Mouse (Mus musculus): ENCODE results near the gene Ager. TPM values are rescaled to one million over a fixed set of nuclear protein-coding genes. Genes with fewer than 3 reads are reported as not detected.

The Ager gene
- polyA plus RNA-seq, 1 experiment: 0.22 TPM

GRCm38 (mm10) chr17:34582528-34582927, 15.1 kb upstream of the Ager start:
- TF ChIP-seq TCF3 (IDR thresholded peaks at IDR 0.05; ENCODE audit: insufficient read length, low read depth) (no peak), E2F4 (IDR thresholded peaks at IDR 0.05; ENCODE audit: insufficient read depth) (no peak), SRF (IDR thresholded peaks at IDR 0.05; ENCODE audit: control insufficient read depth, insufficient read length, low read depth) (no peak), REST (IDR thresholded peaks at IDR 0.05; ENCODE audit: insufficient read depth, insufficient read length) (no peak), POLR2A (IDR thresholded peaks at IDR 0.05; ENCODE audit: insufficient read length, low read depth) (no peak), MAX (IDR thresholded peaks at IDR 0.05; ENCODE audit: low read depth) (no peak), MYOG (IDR thresholded peaks at IDR 0.05; ENCODE audit: control insufficient read depth in 1 of 3, insufficient read depth in 1 of 3, insufficient read length in 2 of 3, low read depth in 2 of 3) (no peak), TCF12 (IDR thresholded peaks at IDR 0.05; ENCODE audit: insufficient read depth, poor library complexity, severe bottlenecking) (no peak), CEBPB (IDR thresholded peaks at IDR 0.05; ENCODE audit: insufficient read depth, poor library complexity, severe bottlenecking) (no peak), MYOD1 (IDR thresholded peaks at IDR 0.05; ENCODE audit: control insufficient read depth in 1 of 3, insufficient read length in 2 of 3, low read depth in 2 of 3) (no peak), USF1 (IDR thresholded peaks at IDR 0.05; ENCODE audit: low read depth) (no peak), POLR2AphosphoS2 (IDR thresholded peaks at IDR 0.05; ENCODE audit: insufficient read length, low read depth) (no peak)
- Histone ChIP-seq H3K4me2 (ENCODE audit: low read depth) (no peak overlapping the region), H3K79me2 (ENCODE audit: control insufficient read depth, insufficient read depth) (no peaks in the 10 kb centered on the region), H3K36me3 (ENCODE audit: control insufficient read depth, insufficient read depth) (no peaks in the 10 kb centered on the region), H3ac (ENCODE audit: control insufficient read depth, insufficient read length) (no peak overlapping the region), H3K27me3 (ENCODE audit: control insufficient read depth, insufficient read depth, insufficient read length) (peaks cover 9% of the 10 kb centered on the region), H3K4me3 (no peak overlapping the region)

- no peak for TF ChIP-seq POLR2AphosphoS2 (IDR thresholded peaks at IDR 0.05; ENCODE audit: insufficient read length, low read depth)
- no peak for TF ChIP-seq TCF12 (IDR thresholded peaks at IDR 0.05; ENCODE audit: insufficient read depth, poor library complexity, severe bottlenecking)
- TF ChIP-seq TCF3 (IDR thresholded peaks at IDR 0.05; ENCODE audit: insufficient read length, low read depth): no peak
- TF ChIP-seq SRF (IDR thresholded peaks at IDR 0.05; ENCODE audit: control insufficient read depth, insufficient read length, low read depth): no peak
- TF ChIP-seq CEBPB (IDR thresholded peaks at IDR 0.05; ENCODE audit: insufficient read depth, poor library complexity, severe bottlenecking): no peak
- TF ChIP-seq MAX (IDR thresholded peaks at IDR 0.05; ENCODE audit: low read depth): no peak
- TF ChIP-seq MYOG (IDR thresholded peaks at IDR 0.05; ENCODE audit: control insufficient read depth in 1 of 3, insufficient read depth in 1 of 3, insufficient read length in 2 of 3, low read depth in 2 of 3): no peak
- TF ChIP-seq USF1 (IDR thresholded peaks at IDR 0.05; ENCODE audit: low read depth): no peak
- TF ChIP-seq POLR2A (IDR thresholded peaks at IDR 0.05; ENCODE audit: insufficient read length, low read depth): no peak
- TF ChIP-seq MYOD1 (IDR thresholded peaks at IDR 0.05; ENCODE audit: control insufficient read depth in 1 of 3, insufficient read length in 2 of 3, low read depth in 2 of 3): no peak
- no peak for TF ChIP-seq REST (IDR thresholded peaks at IDR 0.05; ENCODE audit: insufficient read depth, insufficient read length)
- TF ChIP-seq E2F4 (IDR thresholded peaks at IDR 0.05; ENCODE audit: insufficient read depth): no peak
- Histone ChIP-seq H3ac (ENCODE audit: control insufficient read depth, insufficient read length) (no peak overlapping the region), H3K4me2 (ENCODE audit: low read depth) (no peak overlapping the region), H3K4me3 (no peak overlapping the region), H3K36me3 (ENCODE audit: control insufficient read depth, insufficient read depth) (no peaks in the 10 kb centered on the region), H3K27me3 (ENCODE audit: control insufficient read depth, insufficient read depth, insufficient read length) (peaks cover 9% of the 10 kb centered on the region), H3K79me2 (ENCODE audit: control insufficient read depth, insufficient read depth) (no peaks in the 10 kb centered on the region)
Observed at GRCm38 (mm10) chr17:34583397-34583796, 14.3 kb upstream of the Ager start.

- TF ChIP-seq TCF3 (IDR thresholded peaks at IDR 0.05; ENCODE audit: insufficient read length, low read depth) (no peak), SRF (IDR thresholded peaks at IDR 0.05; ENCODE audit: control insufficient read depth, insufficient read length, low read depth) (no peak), MYOD1 (IDR thresholded peaks at IDR 0.05; ENCODE audit: control insufficient read depth in 1 of 3, insufficient read length in 2 of 3, low read depth in 2 of 3) (no peak), POLR2AphosphoS2 (IDR thresholded peaks at IDR 0.05; ENCODE audit: insufficient read length, low read depth) (no peak), MAX (IDR thresholded peaks at IDR 0.05; ENCODE audit: low read depth) (no peak), E2F4 (IDR thresholded peaks at IDR 0.05; ENCODE audit: insufficient read depth) (no peak), POLR2A (IDR thresholded peaks at IDR 0.05; ENCODE audit: insufficient read length, low read depth) (no peak), CEBPB (IDR thresholded peaks at IDR 0.05; ENCODE audit: insufficient read depth, poor library complexity, severe bottlenecking) (no peak)
- Histone ChIP-seq H3K79me2 (ENCODE audit: control insufficient read depth, insufficient read depth) (no peaks in the 10 kb centered on the region), H3K4me2 (ENCODE audit: low read depth) (no peak overlapping the region), H3ac (ENCODE audit: control insufficient read depth, insufficient read length) (no peak overlapping the region), H3K27me3 (ENCODE audit: control insufficient read depth, insufficient read depth, insufficient read length) (peaks cover 9% of the 10 kb centered on the region), H3K4me3 (no peak overlapping the region), H3K36me3 (ENCODE audit: control insufficient read depth, insufficient read depth) (no peaks in the 10 kb centered on the region)
Observed at GRCm38 (mm10) chr17:34583819-34584218, 13.8 kb upstream of the Ager start.

GRCm38 (mm10) chr17:34585121-34585520, 12.5 kb upstream of the Ager start:
- no peak overlapping the region for H3K4me3 ChIP-seq
- no peak overlapping the region for H3K4me2 ChIP-seq (ENCODE audit: low read depth)
- peaks cover 9% of the 10 kb centered on the region for H3K27me3 ChIP-seq (ENCODE audit: control insufficient read depth, insufficient read depth, insufficient read length)
- H3K79me2 ChIP-seq (ENCODE audit: control insufficient read depth, insufficient read depth): no peaks in the 10 kb centered on the region
- no peaks in the 10 kb centered on the region for H3K36me3 ChIP-seq (ENCODE audit: control insufficient read depth, insufficient read depth)
- TF ChIP-seq MYOG (IDR thresholded peaks at IDR 0.05; ENCODE audit: control insufficient read depth in 1 of 3, insufficient read depth in 1 of 3, insufficient read length in 2 of 3, low read depth in 2 of 3) (no peak), REST (IDR thresholded peaks at IDR 0.05; ENCODE audit: insufficient read depth, insufficient read length) (no peak)
- H3ac ChIP-seq (ENCODE audit: control insufficient read depth, insufficient read length): no peak overlapping the region
